Mouse (Mus musculus) forebrain, embryonic 15.5 days (tissue): Measurements from ENCODE around the gene Car2. TPM values are rescaled to one million over a fixed set of nuclear protein-coding genes. Genes with fewer than 3 reads are reported as not detected.

Source experiments
- ATAC-seq: fragments of 200-750 bp; cut with Nextera tagmentation; replicated peaks from 2 replicates; pipeline ENCODE4 v1.8.0; 2017; ENCODE audit warnings: mild to moderate bottlenecking, moderate TSS enrichment, moderate library complexity
- H3K27ac ChIP-seq: fragments of 300-500 bp; sonication (generic); replicated peaks from 2 replicates; pipeline ENCODE4 v1.5.1; 2015; ENCODE audit warnings: mild to moderate bottlenecking, inconsistent platforms
- H3K27me3 ChIP-seq: fragments of 300-500 bp; sonication (generic); 2 replicates; pipeline ENCODE4 v1.6.1; 2015; ENCODE audit warnings: inconsistent platforms
- H3K36me3 ChIP-seq: fragments of 300-500 bp; sonication (generic); 2 replicates; pipeline ENCODE4 v1.6.1; 2015; ENCODE audit warnings: mild to moderate bottlenecking, inconsistent platforms
- H3K4me1 ChIP-seq: fragments of 300-500 bp; sonication (generic); 2 replicates; pipeline ENCODE4 v1.6.1; 2015; ENCODE audit warnings: inconsistent platforms
- H3K4me2 ChIP-seq: fragments of 300-500 bp; sonication (generic); replicated peaks from 2 replicates; pipeline ENCODE4 v1.6.1; 2015; ENCODE audit warnings: mild to moderate bottlenecking, inconsistent platforms
- H3K4me3 ChIP-seq: fragments of 300-500 bp; sonication (generic); 2 replicates; pipeline ENCODE4 v1.5.1; 2015; ENCODE audit warnings: mild to moderate bottlenecking, inconsistent platforms
- H3K9ac ChIP-seq: fragments of 300-500 bp; sonication (generic); replicated peaks from 2 replicates; pipeline ENCODE4 v1.6.1; 2015; ENCODE audit warnings: mild to moderate bottlenecking, inconsistent platforms
- H3K9me3 ChIP-seq: fragments of 300-500 bp; sonication (generic); 2 replicates; pipeline ENCODE4 v1.6.1; 2016; ENCODE audit warnings: inconsistent platforms
- WGBS: fragments of 180-500 bp; shearing (Covaris S2); methylation state at CpG from one replicate; pipeline ENCODE4 v1.1.7; 2015; ENCODE audit warnings: mixed read lengths; 5-methylcytosine and 5-hydroxymethylcytosine counted together
- polyA plus RNA-seq: library from polyadenylated mRNA; unstranded; fragments of >200 nt; fragmentation: Nextera tagmentation; extraction: Ambion mirVana; gene quantifications from 2 replicates; pipeline ENCODE4 v1.2.1, GENCODE M21; 2015

Gene Car2
- polyA plus RNA-seq, 1 experiment from 2014 or later, result 22.7 TPM

- H3K27me3 ChIP-seq, result no peaks in the 10 kb centered on the region
- no peaks in the 10 kb centered on the region for H3K36me3 ChIP-seq
- WGBS, result 4% methylated on average over 18 of the region's 18 CpGs
- H3K4me2 ChIP-seq, result peak within 1 kb of the TSS; percentile 70
- peak; percentile 92 for ATAC-seq
- peak within 1 kb of the TSS; percentile 37 for H3K9ac ChIP-seq
- H3K4me1 ChIP-seq, result peaks cover 13% of the 10 kb centered on the region
- H3K4me3 ChIP-seq, result peak within 1 kb of the TSS; percentile 43
- no peak within 1 kb of the TSS for H3K27ac ChIP-seq
- H3K9me3 ChIP-seq, result no peaks in the 10 kb centered on the region
These were observed 22.9 kb upstream of the Car2 start, which contains the start of gene Car3 for GRCm38 (mm10) chr3:14863022-14863711. Gene Car3, plus strand, starts transcription at chr3:14863512.

GRCm38 (mm10) chr3:14863922-14864321, 22.2 kb upstream of the Car2 start:
- H3K4me1 ChIP-seq, result peaks cover 13% of the 10 kb centered on the region
- H3K36me3 ChIP-seq, result no peaks in the 10 kb centered on the region
- no peak overlapping the region for H3K4me2 ChIP-seq
- no peaks in the 10 kb centered on the region for H3K27me3 ChIP-seq
- H3K9ac ChIP-seq, result no peak overlapping the region
- no peaks in the 10 kb centered on the region for H3K9me3 ChIP-seq
- H3K27ac ChIP-seq, result no peak overlapping the region
- no peak overlapping the region for H3K4me3 ChIP-seq
- WGBS, result 88% methylated on average over 2 of the region's 2 CpGs
- no peak for ATAC-seq

DNA sequence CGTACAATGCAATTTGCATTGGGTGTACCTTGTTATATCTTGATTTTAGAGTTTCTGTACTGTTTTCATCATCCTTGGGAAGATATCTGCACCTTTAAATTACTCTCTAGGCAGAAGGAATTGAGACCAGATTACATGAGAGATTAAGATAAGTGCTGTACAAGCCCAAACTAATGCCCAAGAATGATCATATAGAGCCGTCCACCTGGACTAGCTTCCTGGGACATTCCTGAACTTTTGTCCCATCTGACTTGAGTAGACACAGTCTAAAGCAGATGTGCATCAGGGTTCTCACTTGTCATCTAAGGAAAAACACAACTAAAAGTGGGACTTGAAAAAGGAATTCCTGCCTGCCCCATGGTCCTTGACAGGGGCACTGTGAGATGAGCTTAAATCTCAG, 20.1 kb upstream of the Car2 start:
- Histone ChIP-seq H3K27me3 (no peaks in the 10 kb centered on the region), H3K36me3 (no peaks in the 10 kb centered on the region), H3K9me3 (no peaks in the 10 kb centered on the region), H3K4me2 (no peak overlapping the region), H3K4me3 (no peak overlapping the region), H3K9ac (no peak overlapping the region), H3K27ac (no peak overlapping the region), H3K4me1 (peaks cover 13% of the 10 kb centered on the region)
- no peak for ATAC-seq
- WGBS, result 75% methylated on average over 2 of the region's 2 CpGs

GRCm38 (mm10) chr3:14869779-14870178, 16.3 kb upstream of the Car2 start:
- 15% methylated on average over 11 of the region's 11 CpGs for WGBS
- Histone ChIP-seq H3K36me3 (no peaks in the 10 kb centered on the region), H3K4me1 (no peaks in the 10 kb centered on the region), H3K9ac (no peak overlapping the region), H3K4me2 (no peak overlapping the region), H3K27me3 (no peaks in the 10 kb centered on the region), H3K9me3 (no peaks in the 10 kb centered on the region), H3K4me3 (no peak overlapping the region), H3K27ac (no peak overlapping the region)
- peak; percentile 68 for ATAC-seq

DNA sequence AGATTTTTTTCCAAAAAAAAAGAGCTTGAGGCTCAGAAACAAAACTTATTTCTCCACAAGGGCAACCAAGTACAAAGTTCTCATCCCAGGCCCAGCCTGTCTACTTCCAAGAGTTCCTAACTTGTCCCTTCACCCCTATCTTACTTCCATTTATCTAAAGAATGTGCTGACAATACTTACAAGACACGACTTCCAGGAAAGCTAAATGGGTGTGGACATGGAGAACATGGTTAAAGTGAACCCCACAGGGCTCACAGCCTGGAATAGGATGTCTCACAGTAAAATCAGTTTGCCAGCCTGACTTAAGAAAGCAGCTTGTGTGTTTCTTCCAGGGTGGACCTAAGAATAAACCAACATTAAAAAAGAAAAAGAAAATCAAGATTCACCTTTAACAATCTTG, 15.5 kb upstream of the Car2 start:
- no peaks in the 10 kb centered on the region for H3K36me3 ChIP-seq
- no peak overlapping the region for H3K4me2 ChIP-seq
- H3K4me1 ChIP-seq, result no peaks in the 10 kb centered on the region
- H3K9me3 ChIP-seq, result no peaks in the 10 kb centered on the region
- no peak for ATAC-seq
- no peak overlapping the region for H3K4me3 ChIP-seq
- H3K27me3 ChIP-seq, result no peaks in the 10 kb centered on the region
- no peak overlapping the region for H3K27ac ChIP-seq
- no peak overlapping the region for H3K9ac ChIP-seq
- 81% methylated on average over 1 of the region's 1 CpGs for whole genome bisulfite sequencing

- Histone ChIP-seq H3K9me3 (no peaks in the 10 kb centered on the region), H3K4me3 (no peak overlapping the region)
These were observed 14.7 kb upstream of the Car2 start for GRCm38 (mm10) chr3:14871386-14871785.

DNA sequence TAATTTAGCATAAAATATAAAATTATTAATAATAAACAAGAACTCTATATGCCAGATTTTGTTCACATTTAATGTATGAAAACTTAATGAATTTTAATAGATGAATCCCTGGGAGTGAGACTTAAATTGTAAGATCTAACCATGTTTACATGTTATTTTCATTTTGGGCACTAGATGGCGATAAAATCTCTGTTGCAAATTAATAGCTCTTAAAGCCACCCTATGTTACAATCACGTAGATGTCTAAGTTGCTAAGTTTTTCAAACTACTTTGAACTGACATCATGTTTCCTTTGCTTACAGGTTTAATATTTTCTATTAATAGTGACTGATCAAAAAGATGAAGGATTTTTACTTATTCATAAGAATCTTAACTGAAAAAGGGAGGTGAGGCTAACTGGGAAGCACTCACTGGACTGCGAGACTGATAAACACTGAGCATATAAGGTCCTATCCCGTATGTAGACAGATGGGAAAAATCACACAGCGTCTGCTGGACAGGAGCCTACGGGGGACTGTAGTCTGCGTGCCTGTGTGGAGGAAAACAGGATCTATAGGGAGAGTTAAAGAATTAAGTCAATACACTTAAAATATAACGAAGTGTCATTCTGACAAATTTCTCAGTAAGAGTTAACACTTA, 11.6 kb upstream of the Car2 start:
- Histone ChIP-seq H3K36me3 (no peaks in the 10 kb centered on the region), H3K27ac (no peak overlapping the region), H3K9ac (no peak overlapping the region), H3K27me3 (no peaks in the 10 kb centered on the region), H3K9me3 (no peaks in the 10 kb centered on the region), H3K4me1 (no peaks in the 10 kb centered on the region), H3K4me2 (no peak overlapping the region), H3K4me3 (no peak overlapping the region)
- 48% methylated on average over 8 of the region's 8 CpGs for WGBS
- 0 out of 2 replicates have a peak, but pooled peaks have one; percentile 55 for ATAC-seq

More at GRCm38 (mm10) chr3:14871386-14871785, 14.7 kb upstream of the Car2 start:
- no peak overlapping the region for H3K9ac ChIP-seq
- no peaks in the 10 kb centered on the region for H3K27me3 ChIP-seq
- H3K4me1 ChIP-seq, result no peaks in the 10 kb centered on the region
- no peak overlapping the region for H3K4me2 ChIP-seq
- no peak overlapping the region for H3K27ac ChIP-seq
- no peak for ATAC-seq
- no peaks in the 10 kb centered on the region for H3K36me3 ChIP-seq
- 64% methylated on average over 7 of the region's 7 CpGs for WGBS

GRCm38 (mm10) chr3:14876325-14876918, 9.7 kb upstream of the Car2 start:
- no peaks in the 10 kb centered on the region for H3K4me1 ChIP-seq
- H3K36me3 ChIP-seq, result no peaks in the 10 kb centered on the region
- H3K9ac ChIP-seq, result no peak overlapping the region
- no peaks in the 10 kb centered on the region for H3K9me3 ChIP-seq
- H3K4me2 ChIP-seq, result no peak overlapping the region
- H3K27me3 ChIP-seq, result no peaks in the 10 kb centered on the region
- no peak overlapping the region for H3K4me3 ChIP-seq
- ATAC-seq, result no peak
- H3K27ac ChIP-seq, result no peak overlapping the region
- WGBS, result 75% methylated on average over 9 of the region's 9 CpGs

- Histone ChIP-seq H3K4me3 (no peak overlapping the region), H3K4me1 (no peaks in the 10 kb centered on the region), H3K9ac (no peak overlapping the region), H3K27ac (no peak overlapping the region), H3K9me3 (no peaks in the 10 kb centered on the region), H3K4me2 (no peak overlapping the region), H3K36me3 (no peaks in the 10 kb centered on the region), H3K27me3 (no peaks in the 10 kb centered on the region)
- ATAC-seq, result no peak
- 89% methylated on average over 7 of the region's 7 CpGs for WGBS
These were observed 8.7 kb upstream of the Car2 start for GRCm38 (mm10) chr3:14877251-14877909.

GRCm38 (mm10) chr3:14878749-14879223, 7.3 kb upstream of the Car2 start:
- Histone ChIP-seq H3K27me3 (no peaks in the 10 kb centered on the region), H3K36me3 (no peaks in the 10 kb centered on the region)

DNA sequence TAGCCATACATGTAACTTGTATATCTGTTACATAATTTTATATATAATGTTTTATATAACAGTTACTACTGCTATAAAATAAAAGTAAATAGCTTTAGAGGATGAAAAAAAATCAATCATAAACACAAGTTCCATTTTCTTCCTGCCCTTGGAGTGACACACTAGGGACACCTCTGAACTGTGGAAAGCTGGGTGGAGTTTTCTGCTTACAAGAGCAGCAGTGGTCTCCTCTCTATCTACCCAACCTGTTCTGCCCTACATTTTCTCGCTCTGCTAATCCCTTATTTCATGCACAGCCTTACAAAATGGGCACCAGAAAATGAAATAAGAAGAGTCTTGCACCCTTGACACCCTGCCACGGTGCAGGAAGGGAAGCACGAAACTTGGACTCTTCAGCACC, 6.8 kb upstream of the Car2 start:
- H3K27me3 ChIP-seq, result no peaks in the 10 kb centered on the region
- no peak overlapping the region for H3K4me2 ChIP-seq
- no peaks in the 10 kb centered on the region for H3K4me1 ChIP-seq
- H3K9ac ChIP-seq, result no peak overlapping the region
- no peak overlapping the region for H3K27ac ChIP-seq
- WGBS, result 84% methylated on average over 3 of the region's 3 CpGs
- no peaks in the 10 kb centered on the region for H3K9me3 ChIP-seq
- H3K36me3 ChIP-seq, result no peaks in the 10 kb centered on the region
- no peak for ATAC-seq
- no peak overlapping the region for H3K4me3 ChIP-seq

More at GRCm38 (mm10) chr3:14878749-14879223, 7.3 kb upstream of the Car2 start:
- Histone ChIP-seq H3K4me3 (no peak overlapping the region), H3K27ac (no peak overlapping the region), H3K9ac (no peak overlapping the region), H3K9me3 (no peaks in the 10 kb centered on the region), H3K4me2 (no peak overlapping the region), H3K4me1 (no peaks in the 10 kb centered on the region)
- ATAC-seq, result no peak
- 77% methylated on average over 6 of the region's 6 CpGs for WGBS

GRCm38 (mm10) chr3:14880277-14880676, 5.8 kb upstream of the Car2 start:
- Histone ChIP-seq H3K27ac (no peak overlapping the region), H3K4me1 (no peaks in the 10 kb centered on the region), H3K4me3 (no peak overlapping the region), H3K27me3 (no peaks in the 10 kb centered on the region), H3K9me3 (no peaks in the 10 kb centered on the region), H3K36me3 (no peaks in the 10 kb centered on the region), H3K4me2 (no peak overlapping the region), H3K9ac (no peak overlapping the region)
- no peak for ATAC-seq
- 87% methylated on average over 2 of the region's 2 CpGs for WGBS
